Mouse (Mus musculus): ENCODE data around the gene Olr1. TPM values are rescaled to one million over a fixed set of nuclear protein-coding genes. Genes with fewer than 3 reads are reported as not detected.
A peak's percentile ranks its signal among the peaks of the same experiment; 100 is the strongest.

Gene Olr1
- under 1 TPM in 1 of 2 experiments, not detected in 1; 0.12 TPM for polyA plus RNA-seq (2017; shearing (Covaris generic))

DNA sequence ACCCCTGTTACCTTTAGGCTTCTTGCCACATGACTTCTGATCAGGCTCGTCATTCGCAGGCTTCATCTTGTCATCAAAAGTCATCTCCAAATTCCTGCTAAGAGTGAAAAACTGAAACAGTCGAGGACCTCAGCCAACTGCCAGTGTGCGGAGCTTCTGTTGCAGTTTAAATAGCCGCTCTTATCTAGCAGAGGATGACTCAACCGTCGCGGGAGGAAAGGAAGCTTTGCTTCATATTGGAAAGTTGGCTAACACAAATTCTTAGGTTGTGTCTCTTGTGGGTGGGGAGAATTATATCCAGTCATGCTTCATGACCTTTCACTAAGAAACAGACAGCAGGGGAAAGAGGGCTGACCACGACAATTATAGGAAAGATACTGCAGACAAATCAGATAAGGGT lies at the start of gene Olr1:
Gene Olr1 (minus strand): TSS at position 142 of the 400 bp plus-strand sequence.
- no peak for ATAC-seq

DNA sequence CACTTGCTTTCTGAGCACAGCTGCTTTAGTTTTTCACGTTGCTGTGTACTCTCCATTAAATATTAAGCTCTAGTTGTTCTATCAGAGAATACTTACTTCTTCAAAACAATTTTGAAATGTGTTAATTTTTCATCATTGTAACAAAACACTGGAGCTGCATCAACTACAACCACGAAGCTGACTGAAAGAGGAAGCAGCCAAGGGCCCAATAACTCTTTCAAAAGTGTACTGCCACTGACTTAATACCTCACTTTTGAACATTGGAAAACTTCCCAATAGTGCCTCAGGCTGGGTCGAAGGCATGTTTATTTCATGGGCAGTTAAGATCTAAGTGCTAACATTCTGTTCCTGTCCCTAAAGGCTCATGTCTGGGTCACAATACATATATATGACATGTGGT lies 41.0 kb upstream of the Olr1 start:
- no peak for ATAC-seq

DNA sequence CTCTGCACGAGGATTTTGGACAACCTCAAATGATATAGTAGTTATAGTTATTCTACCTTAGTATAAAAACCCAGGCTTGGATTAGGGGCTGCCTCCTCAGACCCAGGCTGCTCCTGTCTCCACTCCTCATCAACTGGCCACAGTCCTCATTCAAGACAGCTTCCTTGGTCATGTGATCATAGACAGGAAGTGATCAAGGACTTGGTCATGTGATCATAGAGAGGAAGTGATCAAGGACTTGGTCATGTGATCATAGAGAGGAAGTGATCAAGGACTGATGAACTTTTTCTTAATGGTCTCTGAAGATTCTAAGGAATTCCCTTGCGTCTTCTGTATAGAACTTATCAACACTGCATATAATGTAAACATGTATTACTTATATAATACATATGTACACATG lies 40.3 kb upstream of the Olr1 start:
- ATAC-seq: no peak

DNA sequence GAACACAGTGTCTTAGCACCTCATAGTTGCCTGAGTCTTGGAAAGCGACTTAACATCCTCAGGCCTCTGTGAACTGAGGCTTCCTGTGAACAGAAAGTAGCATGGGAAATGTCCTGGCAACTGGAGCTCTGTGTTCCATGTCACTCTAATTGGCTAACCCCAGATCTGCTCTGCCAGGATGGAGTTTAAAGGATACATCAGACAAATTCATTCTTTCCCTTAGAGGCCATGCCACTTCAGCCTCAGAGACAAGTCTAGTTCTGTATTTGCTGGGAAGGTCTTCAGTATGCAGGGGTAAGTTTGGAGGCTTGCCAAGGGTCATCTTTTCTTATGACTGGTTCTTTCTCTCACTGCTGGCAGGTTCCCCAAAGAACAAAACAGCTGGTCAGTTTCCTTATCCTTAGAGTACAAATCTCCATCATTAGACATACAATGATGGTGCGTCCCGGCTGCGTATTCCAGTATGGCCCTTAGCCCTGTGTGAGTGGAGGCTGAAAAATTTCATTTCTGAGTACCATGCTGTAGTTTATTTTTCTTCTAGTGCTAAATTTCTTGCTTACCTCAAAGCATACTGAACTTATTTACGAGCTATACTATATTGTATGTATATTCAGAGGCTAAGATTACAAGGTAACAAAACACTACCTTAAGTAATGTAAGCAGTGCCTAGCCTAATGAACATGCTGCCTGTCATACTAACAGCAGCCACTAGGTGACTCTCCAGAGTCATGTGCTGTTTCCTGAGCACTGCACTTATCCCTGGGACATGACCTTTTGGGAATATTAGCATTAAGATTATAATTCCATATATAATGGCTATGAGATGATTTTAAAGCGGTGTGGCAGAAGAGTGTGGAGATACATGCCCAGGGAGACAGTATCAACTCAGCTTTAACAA lies 37.0 kb upstream of the Olr1 start:
- ATAC-seq: peak; percentile 77

DNA sequence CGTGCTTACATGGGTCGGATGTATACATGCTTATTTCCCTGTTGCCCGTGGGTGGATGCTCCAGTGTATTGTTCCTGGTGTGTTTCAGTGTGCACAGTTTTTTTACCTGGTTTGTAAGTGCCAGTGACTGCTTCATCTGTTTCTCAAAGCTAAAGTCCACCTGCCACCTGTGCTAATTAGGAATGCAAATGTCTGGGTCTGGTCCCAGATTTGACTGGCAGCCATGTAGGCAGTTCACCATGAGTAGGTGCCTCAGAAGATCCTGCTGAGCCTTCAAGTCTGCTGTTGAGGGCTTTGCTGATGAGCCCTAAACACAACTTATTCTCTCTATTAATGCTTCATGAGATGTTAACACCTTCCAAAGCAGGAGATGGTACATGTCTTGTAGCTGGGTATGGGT lies 35.6 kb upstream of the Olr1 start:
- ATAC-seq: no peak

DNA sequence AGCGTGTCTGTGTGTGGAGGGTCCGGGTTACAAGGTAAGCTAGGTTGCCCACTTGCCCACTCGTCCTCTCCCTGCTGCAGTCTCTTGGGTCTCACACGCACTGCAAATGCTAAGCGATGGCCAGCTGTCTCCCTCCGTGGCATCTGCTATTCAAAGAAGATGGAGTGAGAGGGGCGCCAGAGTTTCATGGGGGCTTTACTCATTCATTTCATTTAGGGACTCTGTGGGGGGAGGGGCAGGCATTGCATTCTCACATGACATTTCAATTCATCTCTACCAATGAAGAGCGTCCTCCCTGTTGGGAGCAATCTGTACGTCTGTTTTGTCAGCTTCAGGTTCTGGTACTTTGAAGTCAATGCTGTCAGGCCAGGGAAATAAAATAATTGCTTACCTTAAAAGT lies 35.0 kb upstream of the Olr1 start:
- ATAC-seq: no peak

DNA sequence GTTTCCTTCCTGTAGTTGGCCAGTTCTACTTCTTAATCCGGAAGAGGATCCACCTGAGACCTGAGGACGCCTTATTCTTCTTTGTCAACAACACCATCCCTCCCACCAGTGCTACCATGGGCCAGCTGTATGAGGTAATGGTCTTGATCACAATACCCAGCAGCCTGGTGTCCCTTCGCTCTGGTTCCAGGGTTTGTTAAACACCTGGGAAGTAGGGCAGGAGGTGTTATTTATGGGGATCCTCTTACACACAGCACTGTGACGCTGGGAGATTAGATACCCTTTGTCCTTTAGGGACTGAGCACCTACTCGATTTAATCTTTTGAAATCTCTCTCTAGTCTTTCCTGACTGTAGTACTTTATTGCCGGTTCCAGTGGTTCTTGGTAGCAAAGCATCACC lies 31.6 kb upstream of the Olr1 start:
- ATAC-seq: no peak

DNA sequence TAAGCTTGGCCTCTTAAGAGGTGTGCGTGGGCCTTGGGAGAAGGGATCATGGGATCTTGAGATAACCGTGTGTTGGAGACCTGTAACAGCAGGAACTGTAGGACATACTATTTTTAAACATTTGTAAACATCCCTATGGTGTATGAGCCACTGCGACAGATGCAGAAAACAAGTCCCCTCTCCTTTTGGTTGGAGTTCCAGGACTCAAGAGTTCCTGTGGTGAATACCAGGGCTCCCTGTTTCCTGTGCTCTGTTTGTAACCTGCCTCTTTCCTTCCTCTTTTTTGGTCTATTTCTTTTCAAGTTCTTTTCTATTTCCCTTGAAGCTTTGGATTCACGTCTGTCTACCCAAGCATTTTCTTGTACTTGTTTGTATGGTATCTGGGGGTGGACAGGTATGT lies 28.8 kb upstream of the Olr1 start:
- ATAC-seq: no peak

DNA sequence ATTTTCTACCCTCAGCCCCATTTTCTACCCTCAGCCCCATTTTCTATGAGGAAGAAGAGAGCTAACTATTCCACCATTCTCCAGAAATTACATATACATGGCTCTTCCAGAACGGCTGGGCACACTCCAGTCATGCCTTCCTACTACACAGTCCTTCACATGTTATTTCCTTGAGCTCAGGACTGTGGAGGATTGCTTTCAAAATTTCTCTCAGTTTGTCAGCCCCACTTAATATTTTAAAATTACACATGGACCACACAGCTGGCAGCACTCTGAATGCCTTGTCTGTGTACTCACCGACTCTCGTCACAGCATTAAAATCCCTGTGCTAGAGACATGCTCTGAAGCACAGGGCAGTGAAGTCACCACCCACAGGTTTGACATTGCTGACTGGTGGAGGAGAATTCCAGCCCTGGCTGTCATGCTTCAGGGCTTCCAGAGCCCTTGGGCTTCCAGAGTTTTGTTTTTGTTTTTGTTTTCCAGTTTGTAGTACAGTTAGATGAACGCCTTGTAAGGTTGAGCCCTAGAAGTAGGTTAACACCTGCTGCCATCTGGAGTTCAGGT lies 27.7 kb upstream of the Olr1 start:
- no peak for ATAC-seq

DNA sequence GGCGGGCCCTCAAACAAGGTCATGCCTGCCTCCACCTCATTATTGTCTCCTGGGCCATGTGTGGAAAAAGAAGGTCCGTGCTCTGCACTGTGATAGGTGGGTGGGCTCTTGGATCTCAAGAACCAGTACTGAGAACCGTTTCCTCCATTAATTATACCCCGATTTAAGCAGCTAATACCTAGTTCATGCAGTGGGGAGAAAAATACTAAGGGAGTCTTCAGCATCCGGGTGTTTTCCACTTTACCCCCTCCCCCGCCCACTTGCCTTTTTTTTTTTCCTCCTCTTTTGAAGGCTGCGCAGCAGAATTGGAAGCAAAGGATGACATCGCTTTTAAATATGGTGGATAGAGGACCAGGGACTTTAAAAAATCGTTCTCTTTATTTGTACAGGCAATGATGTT lies 27.1 kb upstream of the Olr1 start:
- peak; percentile 16 for ATAC-seq

DNA sequence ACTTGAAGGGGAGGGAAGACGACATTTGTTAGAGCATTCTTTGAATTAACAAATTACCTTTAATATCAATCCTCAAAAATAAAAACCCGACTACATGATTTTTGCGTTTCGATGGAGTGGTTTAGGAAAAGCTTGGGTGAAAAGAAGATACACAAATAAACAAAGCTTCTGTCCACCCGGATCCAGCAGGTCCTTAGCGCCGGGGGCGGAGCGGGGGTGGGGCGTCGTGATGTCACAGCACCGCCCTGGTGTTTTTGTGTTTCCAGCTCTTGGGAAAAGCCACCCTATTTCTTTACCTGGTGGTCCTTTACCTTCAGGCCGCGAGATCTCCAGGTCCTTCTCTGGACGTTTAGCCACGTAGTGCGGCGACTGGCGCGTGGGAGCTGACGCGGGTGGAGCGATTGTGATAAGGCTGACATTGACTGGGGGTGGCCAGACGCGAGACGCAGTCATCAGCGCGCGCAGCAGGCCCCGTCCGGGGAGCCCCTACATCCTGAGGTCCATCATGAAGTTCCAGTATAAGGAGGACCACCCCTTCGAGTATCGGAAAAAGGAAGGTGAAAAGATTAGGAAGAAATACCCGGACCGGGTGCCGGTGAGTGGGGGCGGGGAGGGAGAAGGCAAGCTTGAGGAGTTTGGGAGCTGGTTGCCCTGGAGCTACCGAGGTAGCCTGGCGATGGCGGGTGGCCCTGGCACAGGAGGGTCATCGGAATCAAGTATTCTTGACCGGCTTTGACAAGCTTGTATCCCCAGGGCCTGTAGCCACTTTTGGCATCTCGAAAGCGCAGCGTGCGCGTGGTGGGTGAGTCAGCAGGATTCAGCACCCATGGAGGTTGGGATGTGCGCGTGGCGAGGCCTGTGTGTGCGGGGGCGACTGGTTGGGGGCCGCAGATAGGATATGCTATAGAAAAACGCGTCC lies 26.2 kb upstream of the Olr1 start, which contains the start of gene Gabarapl1:
Gene Gabarapl1 (plus strand): TSS at position 219 of the 919 bp plus-strand sequence.
- peak; percentile 78 for ATAC-seq

DNA sequence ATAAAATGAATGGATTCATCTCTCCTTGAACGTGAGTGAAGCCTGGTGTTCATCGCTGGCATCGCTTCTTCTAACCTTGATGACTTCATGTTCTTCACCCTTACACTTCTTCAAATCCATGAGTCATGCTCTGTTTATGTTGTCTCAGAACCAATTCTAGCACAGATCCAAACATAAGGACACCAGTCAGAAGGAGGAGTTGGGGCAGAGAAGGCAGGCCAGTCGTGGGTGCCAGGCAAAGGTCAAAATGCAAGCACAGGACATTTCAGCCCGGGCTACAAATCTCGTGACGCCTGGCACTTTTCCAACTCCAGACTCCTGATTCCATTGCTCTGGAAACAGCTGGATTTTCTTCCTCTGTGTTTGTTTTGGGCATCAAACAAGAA lies 25.6 kb upstream of the Olr1 start:
- peak; percentile 17 for ATAC-seq

DNA sequence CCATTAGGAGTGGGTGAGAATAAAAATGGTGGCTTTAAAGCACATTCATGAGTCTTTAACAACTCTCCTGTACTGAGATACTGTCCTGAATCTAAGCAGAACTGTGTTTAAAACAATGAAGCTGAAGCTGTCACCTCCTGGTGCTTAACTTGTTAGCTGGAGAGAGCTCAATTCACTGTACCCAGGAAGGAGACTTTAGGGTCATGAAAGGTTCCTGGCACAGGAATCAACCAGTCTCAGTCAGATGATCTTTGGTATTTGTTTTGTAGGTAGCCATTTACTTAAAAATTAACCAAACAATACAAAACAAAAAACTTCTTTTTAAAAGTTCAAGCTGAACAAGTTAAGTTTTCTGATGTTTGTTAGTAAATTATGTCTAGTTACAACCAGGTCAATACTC lies 23.3 kb upstream of the Olr1 start:
- ATAC-seq: no peak

DNA sequence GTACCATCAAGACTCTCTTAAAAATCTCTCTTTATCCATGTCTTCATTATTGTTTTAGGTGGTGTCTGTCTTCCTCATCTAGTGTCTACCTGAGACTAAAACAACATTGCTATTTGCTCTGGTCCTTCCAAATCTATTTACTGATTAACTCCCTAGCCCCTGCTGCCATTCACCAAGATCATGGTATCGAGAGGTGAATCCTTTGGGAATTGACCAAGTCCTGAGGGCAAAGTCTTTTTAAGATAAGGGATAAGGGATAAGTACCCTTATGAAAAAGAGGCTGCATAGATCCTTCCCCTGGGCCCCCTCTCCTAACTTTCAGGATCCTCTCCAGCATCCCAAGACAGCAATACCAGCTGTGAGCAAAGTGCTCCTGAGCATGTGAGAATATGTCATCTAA lies 22.6 kb upstream of the Olr1 start:
- ATAC-seq: no peak

DNA sequence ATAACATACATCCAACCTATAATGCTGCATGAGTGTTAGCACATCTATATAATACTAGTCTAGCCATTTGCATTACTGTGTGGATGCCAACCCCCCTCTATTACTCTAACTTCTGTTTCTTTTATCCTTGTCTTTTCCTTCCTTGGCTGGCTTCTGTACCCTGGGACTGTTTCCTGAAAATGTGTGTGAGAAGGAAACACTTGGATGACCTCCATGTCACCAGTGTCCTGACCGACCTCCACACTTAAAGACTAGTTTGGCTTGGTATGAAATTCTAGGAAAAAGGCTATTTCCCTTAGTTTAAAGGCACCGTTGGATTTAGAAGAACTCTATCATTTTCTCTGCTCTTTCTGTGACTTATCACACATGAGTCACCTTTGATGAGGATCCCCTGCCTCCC lies 20.5 kb upstream of the Olr1 start:
- no peak for ATAC-seq

DNA sequence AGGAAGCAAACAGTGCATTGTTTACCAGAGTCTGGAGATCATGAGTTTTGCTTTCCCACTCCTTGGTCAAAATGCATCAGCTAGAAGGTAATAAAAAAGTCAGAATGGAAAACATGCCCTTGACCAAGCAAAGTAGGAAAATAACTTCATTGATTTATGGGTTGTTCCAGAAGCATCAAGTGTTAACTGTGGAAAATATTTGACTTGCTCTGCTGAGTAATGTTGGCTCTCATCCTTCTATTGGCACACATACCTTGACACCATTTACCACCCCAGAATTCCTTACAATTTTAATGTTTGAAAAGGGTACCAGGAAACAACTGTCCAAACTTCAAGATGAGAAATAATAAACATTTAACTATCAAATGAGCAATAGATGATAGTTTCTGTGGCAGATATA lies 19.1 kb upstream of the Olr1 start:
- no peak for ATAC-seq

DNA sequence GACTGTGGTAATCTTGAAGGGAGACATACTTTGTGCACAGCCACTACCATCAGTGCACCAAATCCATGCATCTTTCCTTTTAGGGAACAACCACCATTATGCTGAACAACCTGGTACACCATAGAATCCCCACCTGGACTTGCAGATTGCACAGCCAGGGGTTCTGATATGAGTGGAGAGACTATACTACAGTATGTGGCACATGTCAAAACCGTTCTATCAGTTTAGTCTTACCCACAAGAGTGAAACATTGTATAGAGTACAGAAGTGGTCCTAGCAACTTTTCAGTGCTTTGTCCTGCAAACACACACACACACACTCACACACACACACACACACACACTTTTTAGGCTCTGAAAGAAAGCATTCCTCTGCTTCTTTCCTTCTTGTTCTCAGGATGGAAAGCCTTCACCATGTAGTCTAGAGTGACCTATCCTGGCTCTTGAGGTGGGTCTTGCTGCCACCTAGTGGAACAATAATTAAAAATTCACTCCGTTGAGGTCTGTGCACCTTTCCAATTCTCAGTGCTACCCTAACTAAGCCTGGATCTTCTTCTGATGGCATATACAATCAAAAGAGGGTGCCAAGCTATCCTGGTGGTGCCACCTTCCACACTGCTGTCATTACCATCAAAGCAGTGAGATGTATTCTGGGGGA lies 10.9 kb upstream of the Olr1 start:
- ATAC-seq: no peak

DNA sequence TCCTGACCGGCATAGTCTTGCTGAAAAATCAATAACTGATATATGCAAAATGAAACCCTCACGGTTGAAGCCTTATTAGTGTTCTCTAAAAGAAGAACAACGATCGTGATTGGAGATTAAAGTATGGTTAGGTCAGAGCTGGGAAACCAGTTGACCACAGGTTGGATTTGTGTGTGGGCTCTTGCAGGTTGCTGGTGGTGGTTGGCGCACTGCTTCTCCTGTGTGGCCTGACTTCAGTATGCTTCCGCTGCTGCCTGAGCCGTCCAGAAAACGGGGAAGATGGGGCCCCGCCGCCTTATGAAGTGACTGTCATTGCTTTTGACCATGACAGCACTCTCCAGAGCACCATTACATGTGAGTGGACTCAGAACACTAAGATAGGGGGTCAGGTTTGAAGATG lies 9.4 kb upstream of the Olr1 start:
- ATAC-seq: no peak

DNA sequence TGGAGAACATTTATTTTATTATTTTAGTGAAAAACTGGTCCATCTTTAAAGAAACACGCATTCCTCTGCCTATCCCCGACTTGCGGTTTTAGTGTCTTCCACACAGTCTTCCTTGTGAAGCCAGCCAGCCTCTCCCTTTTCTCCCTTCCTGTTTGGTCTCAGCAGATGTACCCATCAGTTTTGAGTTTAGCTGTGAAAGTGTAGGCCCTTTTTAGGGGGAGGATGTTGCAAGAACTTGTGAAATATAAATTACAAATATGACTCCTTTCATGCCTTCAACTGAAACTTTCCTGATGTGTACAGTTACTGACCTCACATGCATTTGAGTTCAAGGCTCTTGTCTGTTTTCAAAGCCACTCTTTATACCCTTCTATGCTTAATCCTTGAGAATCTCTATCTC lies 8.1 kb upstream of the Olr1 start:
- no peak for ATAC-seq

DNA sequence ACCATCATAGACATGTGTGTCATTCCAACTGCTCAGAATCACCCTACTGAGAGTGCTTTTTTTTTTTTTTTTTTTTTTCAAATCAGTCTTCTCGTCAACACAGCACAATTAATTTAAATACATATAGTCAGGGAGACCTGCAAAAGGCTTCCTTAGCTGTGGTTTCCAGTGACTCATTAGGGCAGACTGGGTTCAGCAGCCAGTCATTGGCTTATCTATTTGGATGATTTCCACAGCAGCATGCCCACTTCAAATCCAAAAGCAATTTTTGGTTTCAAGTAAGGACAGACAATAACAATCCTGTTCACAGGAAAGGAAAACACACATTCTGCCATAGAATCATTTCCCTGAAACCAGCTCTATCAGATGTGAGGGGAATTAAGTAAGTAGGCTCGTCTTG lies 7.4 kb upstream of the Olr1 start:
- no peak for ATAC-seq

DNA sequence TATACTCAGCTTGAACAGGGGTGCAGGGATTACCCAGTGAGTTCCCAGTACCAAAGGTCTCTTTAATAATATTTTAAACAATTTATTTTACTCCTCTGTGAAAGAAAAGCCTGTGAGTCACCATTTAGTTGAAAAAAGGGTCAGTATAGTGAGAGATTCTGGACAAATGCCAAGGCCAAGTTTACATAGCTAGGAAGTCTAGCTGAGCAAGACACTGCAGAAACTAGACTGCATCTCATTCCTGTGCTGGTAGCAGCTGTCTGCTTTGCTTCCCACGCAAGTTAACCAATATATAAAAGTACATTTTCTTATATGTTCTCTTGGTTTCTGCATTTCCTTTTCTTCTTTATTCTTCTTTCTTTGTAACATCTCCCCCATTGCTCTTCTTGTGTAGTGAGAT lies 6.4 kb upstream of the Olr1 start:
- no peak for ATAC-seq

DNA sequence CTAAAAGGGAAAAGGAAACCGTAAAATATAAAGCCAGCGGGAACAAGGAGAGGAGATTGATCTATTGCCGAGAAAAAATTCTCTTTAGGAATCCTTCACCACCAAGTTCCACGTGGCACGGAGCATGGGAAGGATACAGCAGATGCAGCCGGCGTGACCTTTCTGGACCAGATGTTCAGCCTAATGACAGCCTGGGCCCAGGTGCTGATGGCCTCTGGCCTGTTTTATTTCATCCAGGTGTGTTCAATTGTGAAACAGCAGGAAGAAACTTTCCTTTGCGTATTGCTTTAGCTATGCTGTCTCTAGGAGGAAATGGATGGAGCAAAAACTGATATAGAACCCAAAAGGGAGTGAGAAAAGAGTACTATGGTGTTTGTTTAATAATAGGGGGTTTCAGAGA lies 5.9 kb upstream of the Olr1 start:
- no peak for ATAC-seq

DNA sequence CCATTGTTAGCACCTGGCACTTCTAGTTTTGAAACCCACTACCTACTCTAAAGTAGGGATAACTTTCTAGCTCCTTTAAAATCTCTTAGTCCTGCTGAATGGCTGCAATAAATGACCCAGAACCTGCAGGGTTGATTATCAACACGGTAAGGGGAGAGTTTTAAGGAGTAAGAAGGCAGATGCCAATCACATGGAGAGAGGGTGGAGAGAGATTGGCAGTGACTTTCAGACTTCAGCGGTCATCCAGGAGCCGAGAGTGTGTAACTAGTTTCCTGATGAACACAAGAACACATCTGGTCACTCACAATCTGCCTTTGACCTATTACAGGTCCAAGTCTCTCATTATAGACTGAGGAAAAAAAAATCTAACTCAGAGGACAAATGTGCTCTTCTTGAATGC lies 5.4 kb upstream of the Olr1 start, which contains the start of gene Tmem52b:
Gene Tmem52b (plus strand): TSS at position 189 of the 400 bp plus-strand sequence.
- ATAC-seq: no peak

All from activated CD4-positive, CD25-positive, alpha-beta regulatory T cell, adult 4 months (primary cell).